In the genomic region with DNA sequence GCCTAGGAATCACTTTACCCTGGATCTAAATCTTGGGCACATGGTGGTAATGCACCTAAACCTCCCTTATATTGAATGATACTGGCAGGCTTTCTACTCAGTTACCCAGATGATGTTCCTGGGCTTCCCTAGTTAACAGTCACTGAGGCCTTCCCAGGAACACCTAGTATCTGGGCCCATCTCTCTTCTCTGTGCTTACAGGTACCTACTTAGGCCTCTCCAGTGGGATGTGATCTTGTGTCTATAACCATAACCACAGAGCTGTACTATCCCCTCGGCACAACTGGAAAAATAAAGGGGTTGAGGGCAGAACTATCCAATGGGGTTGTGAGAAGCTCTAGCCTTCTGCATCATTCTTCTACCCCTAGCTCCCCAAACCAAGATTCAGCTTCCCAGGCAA, we compare ENCODE assay signal across 34 mouse cellular contexts. TPM values are rescaled to one million over a fixed set of nuclear protein-coding genes. Genes with fewer than 3 reads are reported as not detected.
"Had no signal": no experiment of that assay in that cellular context is flagged by ENCODE, and none has a peak within 500 bp of the region (broad histone marks: within the 10 kb centered on the region; RNA-seq: fewer than 3 reads in every experiment).

No protein-coding gene starts in this region.

- H3K27ac ChIP-seq: limb, embryonic 10.5 days; limb, embryonic 13.5 days; liver, embryonic 12.5 days; liver, embryonic 15.5 days; neural tube, embryonic 12.5 days; neural tube, embryonic 15.5 days had no signal

- H3K4me3 ChIP-seq: kidney, embryonic 15.5 days; layer of hippocampus, adult 2 months; limb, embryonic 10.5 days; limb, embryonic 13.5 days; liver, embryonic 12.5 days; liver, embryonic 15.5 days; lung, embryonic 15.5 days; neural tube, embryonic 12.5 days; neural tube, embryonic 15.5 days had no signal

- H3K27me3 ChIP-seq: kidney, embryonic 15.5 days; limb, embryonic 13.5 days; lung, embryonic 15.5 days; neural tube, embryonic 12.5 days; neural tube, embryonic 15.5 days had no signal

- H3K4me2 ChIP-seq: kidney, embryonic 15.5 days; limb, embryonic 13.5 days; liver, embryonic 12.5 days; liver, embryonic 15.5 days; lung, embryonic 15.5 days; midbrain, embryonic 11.5 days; neural tube, embryonic 12.5 days; neural tube, embryonic 15.5 days had no signal

- H3K9me3 ChIP-seq: kidney, embryonic 15.5 days; limb, embryonic 10.5 days; limb, embryonic 13.5 days; liver, embryonic 12.5 days; liver, embryonic 15.5 days; lung, embryonic 15.5 days; neural tube, embryonic 12.5 days; neural tube, embryonic 15.5 days had no signal

- H3K9ac ChIP-seq: kidney, embryonic 15.5 days; limb, embryonic 13.5 days; liver, embryonic 12.5 days; liver, embryonic 15.5 days; lung, embryonic 15.5 days; neural tube, embryonic 12.5 days; neural tube, embryonic 15.5 days had no signal

- ATAC-seq: intestine, postnatal 0 days; liver, embryonic 12.5 days had no signal

- DNase-seq: kidney, adult 2 months; kidney, postnatal 14 days; kidney, postnatal 4 days; layer of hippocampus, postnatal 36 days; liver; lung, adult 18-20 months; lung, postnatal 10 days; lung, postnatal 36 days; midbrain, embryonic 14.5 days; right cerebral cortex, adult 18-20 months; thymus, postnatal 36 days had no signal

RNA-seq across cellular contexts. Expression of a gene that starts 3.3 kb away (rescaled TPM):
- total RNA-seq: layer of hippocampus, adult 2 months; layer of hippocampus, postnatal 10 days; layer of hippocampus, postnatal 36 days; left cerebral cortex, adult 8-10 months; left cerebral cortex, postnatal 14 days; megakaryocyte progenitor cell, adult 5-6 weeks; megakaryocyte-erythroid progenitor cell, adult 5-6 weeks; midbrain, postnatal 0 days had no signal
- polyA plus RNA-seq: intestine, postnatal 0 days; kidney, adult 2 months; liver, embryonic 12.5 days; liver, embryonic 15.5 days; lung, embryonic 15.5 days; midbrain, embryonic 14.5 days; neural tube, embryonic 12.5 days; small intestine, adult 2 months; spleen, adult 2 months; stomach, embryonic 16.5 days; testis, adult 2 months; thymus, postnatal 0 days; urinary bladder, adult 2 months had no signal
